Mouse (Mus musculus) MEL (cell line): ENCODE results near the gene Lexm. TPM values are rescaled to one million over a fixed set of nuclear protein-coding genes. Genes with fewer than 3 reads are reported as not detected.

Experiments used
- DNase-seq: peaks from one replicate; pipeline ENCODE4 v3.0.0; 2011; ENCODE audit warnings: low read depth, low spot score
- H3K27ac ChIP-seq: 2 replicates; pipeline ENCODE4 v1.5.1; 2012; ENCODE audit warnings: low read depth, mild to moderate bottlenecking, control low read depth, low read length, moderate library complexity; ENCODE audit not compliant: control insufficient read depth
- H3K27me3 ChIP-seq, 2 experiments: fragments of 150-350 bp in 1 of 2; sonication (generic) in 1 of 2; 2 replicates each; pipeline ENCODE4 v1.6.1; 2012; ENCODE audit warnings: low read length in 2 of 2, mild to moderate bottlenecking in 2 of 2, improper control_type of control experiment in 1 of 2, moderate library complexity in 1 of 2; ENCODE audit not compliant: insufficient read depth in 2 of 2, control insufficient read depth in 1 of 2
- H3K36me3 ChIP-seq, 2 experiments: 2 replicates each; pipeline ENCODE4 v1.6.1; 2012 to 2014; ENCODE audit warnings: low read length in 2 of 2, improper control_type of control experiment in 1 of 2, inconsistent platforms in 1 of 2, mild to moderate bottlenecking in 1 of 2; ENCODE audit not compliant: insufficient read depth in 2 of 2, control insufficient read depth in 1 of 2
- H3K4me1 ChIP-seq, 2 experiments: fragments of 150-350 bp in 1 of 2; sonication (generic) in 1 of 2; 2 replicates each; pipeline ENCODE4 v1.6.1; 2012; ENCODE audit warnings: low read length in 2 of 2, improper control_type of control experiment in 1 of 2, mild to moderate bottlenecking in 1 of 2; ENCODE audit not compliant: insufficient read depth in 2 of 2, control insufficient read depth in 1 of 2
- H3K4me3 ChIP-seq, 2 experiments: fragments of 150-350 bp in 1 of 2; sonication (generic) in 1 of 2; 2 replicates each; pipeline ENCODE4 v1.5.1; 2012; ENCODE audit warnings: low read depth in 2 of 2, low read length in 2 of 2, mild to moderate bottlenecking in 2 of 2, moderate library complexity in 2 of 2, control low read depth in 1 of 2, improper control_type of control experiment in 1 of 2; ENCODE audit not compliant: control insufficient read depth in 1 of 2, insufficient read depth in 1 of 2
- H3K79me2 ChIP-seq: 2 replicates; pipeline ENCODE4 v1.6.1; 2012; ENCODE audit warnings: mild to moderate bottlenecking, low read length, moderate library complexity; ENCODE audit not compliant: control insufficient read depth, poor library complexity, insufficient read depth
- H3K9ac ChIP-seq: 2 replicates; pipeline ENCODE4 v1.6.1; 2012; ENCODE audit warnings: low read depth, mild to moderate bottlenecking, control low read depth, low read length, moderate library complexity; ENCODE audit not compliant: control insufficient read depth, poor library complexity, severe bottlenecking
- H3K9me3 ChIP-seq: fragments of 150-350 bp; sonication (generic); replicated peaks from 2 replicates; pipeline ENCODE4 v1.6.1; 2012; ENCODE audit warnings: mild to moderate bottlenecking, low read length, improper control_type of control experiment, moderate library complexity; ENCODE audit not compliant: insufficient read depth
- BHLHE40 ChIP-seq: IDR thresholded peaks from 2 replicates; pipeline ENCODE4 v1.6.1; 2012; ENCODE audit warnings: low read depth, mild to moderate bottlenecking, inconsistent platforms, low read length, improper control_type of control experiment, borderline replicate concordance
- CTCF ChIP-seq, 3 experiments: IDR thresholded peaks in 2 of 3; conservative IDR thresholded peaks in 1 of 3; 2 replicates each; pipeline ENCODE4 v1.5.1; 2011 to 2012; ENCODE audit warnings: low read length in 3 of 3, low read depth in 2 of 3, mild to moderate bottlenecking in 2 of 3, improper control_type of control experiment in 1 of 3, inconsistent platforms in 1 of 3, mixed read lengths in 1 of 3, moderate library complexity in 1 of 3; ENCODE audit not compliant: control insufficient read depth in 1 of 3, insufficient read depth in 1 of 3, poor library complexity in 1 of 3, severe bottlenecking in 1 of 3
- EP300 ChIP-seq, 2 experiments: IDR thresholded peaks; 2 replicates each; pipeline ENCODE4 v1.6.1; 2011; ENCODE audit warnings: improper control_type of control experiment in 2 of 2, low read length in 2 of 2, low read depth in 1 of 2, mild to moderate bottlenecking in 1 of 2
- ETS1 ChIP-seq: IDR thresholded peaks from 2 replicates; pipeline ENCODE4 v1.6.1; 2012; ENCODE audit warnings: low read depth, mild to moderate bottlenecking, inconsistent platforms, low read length, improper control_type of control experiment, moderate library complexity
- GABPA ChIP-seq: IDR thresholded peaks from 2 replicates; pipeline ENCODE4 v1.6.1; 2012; ENCODE audit warnings: low read depth, mild to moderate bottlenecking, inconsistent platforms, low read length, improper control_type of control experiment, moderate library complexity
- GATA1 ChIP-seq: IDR thresholded peaks from 2 replicates; pipeline ENCODE4 v1.6.1; 2011; ENCODE audit warnings: low read depth, low read length, improper control_type of control experiment
- JUND ChIP-seq: IDR thresholded peaks from 2 replicates; pipeline ENCODE4 v1.6.1; 2011; ENCODE audit warnings: low read depth, mild to moderate bottlenecking, improper control_type of control experiment, low read length
- KAT2A ChIP-seq: conservative IDR thresholded peaks from 2 replicates; pipeline ENCODE4 v1.6.1; 2012; ENCODE audit warnings: low read depth, low read length, improper control_type of control experiment, inconsistent platforms
- MAFK ChIP-seq: IDR thresholded peaks from 2 replicates; pipeline ENCODE4 v1.6.1; 2011; ENCODE audit warnings: low read depth, mild to moderate bottlenecking, low read length, improper control_type of control experiment, borderline replicate concordance
- MAX ChIP-seq: IDR thresholded peaks from 2 replicates; pipeline ENCODE4 v1.6.1; 2011; ENCODE audit warnings: low read length, improper control_type of control experiment
- MAZ ChIP-seq: IDR thresholded peaks from 2 replicates; pipeline ENCODE4 v1.6.1; 2012; ENCODE audit warnings: low read depth, mild to moderate bottlenecking, inconsistent platforms, low read length, improper control_type of control experiment
- MXI1 ChIP-seq: IDR thresholded peaks from 2 replicates; pipeline ENCODE4 v1.6.1; 2011; ENCODE audit warnings: mild to moderate bottlenecking, low read depth, low read length, improper control_type of control experiment
- MYB ChIP-seq: IDR thresholded peaks from 2 replicates; pipeline ENCODE4 v1.6.1; 2011; ENCODE audit warnings: mild to moderate bottlenecking, low read depth, low read length, improper control_type of control experiment
- MYC ChIP-seq: IDR thresholded peaks from 2 replicates; pipeline ENCODE4 v1.6.1; 2011; ENCODE audit warnings: low read depth, mild to moderate bottlenecking, low read length, improper control_type of control experiment, moderate library complexity
- POLR2A ChIP-seq, 2 experiments: IDR thresholded peaks; 2 replicates each; pipeline ENCODE4 v1.6.1; 2011 to 2012; ENCODE audit warnings: low read length in 2 of 2, mild to moderate bottlenecking in 2 of 2, control low read depth in 1 of 2, improper control_type of control experiment in 1 of 2, low read depth in 1 of 2, moderate library complexity in 1 of 2; ENCODE audit not compliant: control insufficient read depth in 1 of 2, insufficient read depth in 1 of 2, poor library complexity in 1 of 2
- POLR2AphosphoS2 ChIP-seq: IDR thresholded peaks from 2 replicates; pipeline ENCODE4 v1.6.1; 2011; ENCODE audit warnings: low read length, improper control_type of control experiment
- POLR2AphosphoS5 ChIP-seq: IDR thresholded peaks from 2 replicates; pipeline ENCODE4 v1.6.1; 2012; ENCODE audit warnings: low read depth, borderline replicate concordance, mild to moderate bottlenecking, inconsistent platforms, low read length, moderate library complexity, mixed read lengths
- RCOR1 ChIP-seq: IDR thresholded peaks from 2 replicates; pipeline ENCODE4 v1.6.1; 2012; ENCODE audit warnings: low read depth, mild to moderate bottlenecking, inconsistent platforms, low read length, improper control_type of control experiment
- SIN3A ChIP-seq: IDR thresholded peaks from 2 replicates; pipeline ENCODE4 v1.6.1; 2012; ENCODE audit warnings: low read length, improper control_type of control experiment, inconsistent platforms
- TAL1 ChIP-seq: IDR thresholded peaks from 2 replicates; pipeline ENCODE4 v1.6.1; 2012; ENCODE audit warnings: mild to moderate bottlenecking, inconsistent platforms, low read length, moderate library complexity, mixed read lengths
- TBP ChIP-seq: IDR thresholded peaks from 2 replicates; pipeline ENCODE4 v1.8.0; 2011; ENCODE audit warnings: low read depth, low read length, improper control_type of control experiment
- TCF12 ChIP-seq: IDR thresholded peaks from 2 replicates; pipeline ENCODE4 v1.6.1; 2014; ENCODE audit warnings: low read depth, mild to moderate bottlenecking, inconsistent platforms, low read length, improper control_type of control experiment, moderate library complexity
- UBTF ChIP-seq: IDR thresholded peaks from 2 replicates; pipeline ENCODE4 v1.6.1; 2012; ENCODE audit warnings: low read depth, mild to moderate bottlenecking, inconsistent platforms, low read length, improper control_type of control experiment, moderate library complexity, borderline replicate concordance; ENCODE audit not compliant: insufficient read depth
- ZKSCAN1 ChIP-seq: IDR thresholded peaks from 2 replicates; pipeline ENCODE4 v1.6.1; 2012; ENCODE audit warnings: low read depth, mild to moderate bottlenecking, inconsistent platforms, low read length, improper control_type of control experiment, moderate library complexity
- polyA plus RNA-seq, 2 experiments: library from polyadenylated mRNA; stranded (reverse) in 1 of 2; unstranded in 1 of 2; fragments of >175 nt in 1 of 2; fragments of >200 nt in 1 of 2; gene quantifications; 2 replicates each; pipeline versions ENCODE4 v1.2.1 to v1.2.4; 2012; ENCODE audit warnings: low replicate concordance in 2 of 2, low read depth in 1 of 2; ENCODE audit not compliant: insufficient read length in 2 of 2, insufficient read depth in 1 of 2, missing spikeins in 1 of 2
- total RNA-seq: library from RNA; depleted of rRNA; stranded (reverse); fragments of 300-350 nt; gene quantifications from 2 replicates; pipeline ENCODE4 v1.2.3, GENCODE M21; 2012

Gene Lexm
- total and polyA plus RNA-seq, 3 experiments, result 6.1 to 17.5 TPM; not detected in 1

GRCm38 (mm10) chr4:106614180-106614797 lies 2.8 kb downstream of the Lexm start (continued):
- peak; percentile 88 to 93 (median 93) for TF ChIP-seq CTCF (IDR thresholded peaks at IDR 0.05 in 2 of 3, conservative IDR thresholded peaks at IDR 0.05 in 1 of 3; ENCODE audit: control insufficient read depth in 1 of 3, insufficient read depth in 1 of 3, low read depth in 2 of 3, low read length in 3 of 3, poor library complexity in 1 of 3, severe bottlenecking in 1 of 3)
- TF ChIP-seq POLR2AphosphoS5, result no peak
- TF ChIP-seq MXI1, result no peak; the same call in 1 of the 2 replicates
- no peak for TF ChIP-seq JUND
- no peak for TF ChIP-seq ZKSCAN1
- TF ChIP-seq TAL1, result no peak
- TF ChIP-seq MYC, result 0 out of 2 replicates have a peak, but pooled peaks have one; percentile 30
- TF ChIP-seq BHLHE40, result no peak
- TF ChIP-seq MAZ, result peak; percentile 54; the same call in 1 of the 2 replicates
- no peak for TF ChIP-seq RCOR1
- peak; percentile 32 for TF ChIP-seq TCF12
- TF ChIP-seq MYB, result no peak
- peak; percentile 72 for TF ChIP-seq ETS1
- no peak; a peak in 1 of 4 replicates for TF ChIP-seq EP300 (IDR thresholded peaks at IDR 0.05; ENCODE audit: low read depth in 1 of 2, low read length in 2 of 2)
- peak; percentile 47; the same call in 1 of the 2 replicates for TF ChIP-seq SIN3A

GRCm38 (mm10) chr4:106613560-106613959 lies 3.5 kb downstream of the Lexm start:
- H3K27me3 ChIP-seq, result no peaks in the 10 kb centered on the region
- peak; percentile 98 for TF ChIP-seq GABPA
- TF ChIP-seq GATA1, result peak; percentile 66
- TF ChIP-seq MYC, result 0 out of 2 replicates have a peak, but pooled peaks have one; percentile 39
- TF ChIP-seq SIN3A, result peak; percentile 73
- TF ChIP-seq POLR2A (IDR thresholded peaks at IDR 0.05; ENCODE audit: control insufficient read depth in 1 of 2, insufficient read depth in 1 of 2, low read depth in 1 of 2, low read length in 2 of 2, poor library complexity in 1 of 2), result peak in 1 of 2 experiments; percentile 34; a peak in 1 of 4 replicates
- TF ChIP-seq ETS1, result peak; percentile 100
- TF ChIP-seq EP300 (IDR thresholded peaks at IDR 0.05; ENCODE audit: low read depth in 1 of 2, low read length in 2 of 2), result peak; percentile 76 to 89
- no peak for TF ChIP-seq UBTF
- TF ChIP-seq RCOR1, result peak; percentile 58; the same call in 1 of the 2 replicates
- TF ChIP-seq JUND, result peak; percentile 58; the same call in 1 of the 2 replicates
- TF ChIP-seq MAFK, result peak; percentile 99
- TF ChIP-seq POLR2AphosphoS2, result no peak
- peak; percentile 73 for TF ChIP-seq TCF12
- TF ChIP-seq TBP, result peak; percentile 41; the same call in 1 of the 2 replicates
- TF ChIP-seq TAL1, result peak; percentile 80
- TF ChIP-seq MAX, result no peak
- TF ChIP-seq KAT2A, result no peak
- peak; percentile 67; the same call in 1 of the 2 replicates for TF ChIP-seq MXI1
- TF ChIP-seq, all 39 proteins: peak for 14
- peak; percentile 89 for DNase-seq
- Histone ChIP-seq H3K36me3 (peaks cover 0 to 7% of the 10 kb centered on the region in 2 experiments; a peak in 2 of 4 replicates), H3K9ac (peak overlapping the region; percentile 69), H3K9me3 (no peaks in the 10 kb centered on the region), H3K4me1 (peaks cover 0 to 7% of the 10 kb centered on the region in 2 experiments; a peak in 1 of 4 replicates), H3K27ac (peak overlapping the region; percentile 67), H3K79me2 (peaks cover 10% of the 10 kb centered on the region), H3K4me3 (peak overlapping the region; percentile 67 to 74)
